Mouse (Mus musculus) small intestine, adult 2 months (tissue): Measurements from ENCODE around the gene Dazap2.

ENCODE experiments used
- CTCF ChIP-seq: fragments of 200-500 bp; IDR thresholded peaks from 2 replicates; pipeline ENCODE4 v1.5.1; 2012; ENCODE audit warnings: low read depth, mild to moderate bottlenecking, control low read depth, inconsistent platforms, low read length, moderate library complexity, mixed read lengths; ENCODE audit not compliant: insufficient replicate concordance, insufficient read length; ENCODE audit errors: extremely low read depth
- POLR2A ChIP-seq: fragments of 200-500 bp; IDR thresholded peaks from 2 replicates; pipeline ENCODE4 v1.6.1; 2012; ENCODE audit warnings: low read depth, mild to moderate bottlenecking, control low read depth, inconsistent platforms, low read length, moderate library complexity

DNA sequence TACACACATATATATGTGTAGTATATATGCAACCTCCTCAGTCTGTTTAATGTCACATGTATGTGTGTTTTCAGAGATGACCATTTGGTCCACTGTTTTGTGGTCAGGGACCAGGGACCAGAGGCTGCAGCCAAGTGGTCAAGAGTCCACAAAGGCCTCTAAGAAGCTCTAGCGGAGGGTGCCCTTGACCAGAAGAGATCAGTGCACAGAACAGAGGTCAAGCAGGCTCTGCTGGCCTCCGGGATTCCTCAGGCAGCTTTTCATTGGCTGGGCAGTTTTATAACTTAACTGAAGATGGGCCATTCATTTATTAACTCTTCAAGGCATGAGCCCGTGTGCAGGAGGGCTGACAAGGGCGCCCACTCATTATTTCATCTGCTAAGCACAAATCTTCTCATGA is 28.0 kb upstream of the Dazap2 start:
- no peak for TF ChIP-seq CTCF
- no peak for TF ChIP-seq POLR2A
